Mouse (Mus musculus) adipocyte (in vitro differentiated cells): ENCODE data around the gene Cyp2c67.
"Not testable (repeated sequence)": the region's sequence is repeated elsewhere in the genome, so short reads cannot be mapped to it uniquely, and the experiment has no call there.

ENCODE experiments used
- DNase-seq: peaks from one replicate; pipeline ENCODE4 v3.0.0-alpha.2; 2016; ENCODE audit warnings: low spot score

Cyp2c67 gene

DNA sequence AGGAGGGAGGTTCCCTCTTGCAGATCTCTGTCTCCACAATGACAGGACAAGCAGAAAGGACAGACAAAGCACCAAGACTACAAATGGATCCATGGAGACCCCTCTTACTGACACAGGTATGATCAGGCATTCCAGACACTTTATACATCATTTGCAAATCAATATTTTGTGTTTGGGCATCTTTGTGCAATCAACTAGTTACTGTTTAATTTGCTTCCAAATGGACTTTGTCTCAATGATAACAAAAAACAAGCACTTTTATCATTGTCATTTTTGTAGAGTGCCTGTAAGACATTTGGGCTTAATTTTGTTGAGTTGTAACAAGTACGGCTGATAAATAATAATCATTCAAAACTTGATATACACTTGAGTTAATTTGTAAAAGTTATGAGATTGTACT lies at the start of gene Cyp2c67:
Gene Cyp2c67, minus strand, starts transcription at position 114 of the 400 bp plus-strand sequence.
- no peak for DNase-seq

DNA sequence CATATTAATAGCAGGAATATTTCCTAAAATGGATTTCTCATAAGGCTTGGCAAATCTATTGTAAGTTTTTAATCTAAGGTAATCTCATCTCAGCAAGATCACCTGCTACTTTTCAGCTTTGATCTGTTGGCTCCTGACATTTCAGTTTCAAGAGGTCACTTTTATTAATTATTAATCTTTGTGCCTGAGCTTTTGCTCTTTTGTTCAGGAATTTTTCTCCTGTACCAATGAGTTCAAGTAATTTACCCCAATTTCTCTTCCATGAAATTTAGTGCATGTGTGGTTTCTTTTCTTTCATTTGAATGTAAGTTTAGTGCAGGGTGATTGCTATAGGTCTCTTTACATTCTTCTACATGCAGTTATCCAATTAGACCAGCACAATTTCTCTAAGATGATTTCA lies 16.8 kb upstream of the Cyp2c67 start:
- not testable (repeated sequence) for DNase-seq

DNA sequence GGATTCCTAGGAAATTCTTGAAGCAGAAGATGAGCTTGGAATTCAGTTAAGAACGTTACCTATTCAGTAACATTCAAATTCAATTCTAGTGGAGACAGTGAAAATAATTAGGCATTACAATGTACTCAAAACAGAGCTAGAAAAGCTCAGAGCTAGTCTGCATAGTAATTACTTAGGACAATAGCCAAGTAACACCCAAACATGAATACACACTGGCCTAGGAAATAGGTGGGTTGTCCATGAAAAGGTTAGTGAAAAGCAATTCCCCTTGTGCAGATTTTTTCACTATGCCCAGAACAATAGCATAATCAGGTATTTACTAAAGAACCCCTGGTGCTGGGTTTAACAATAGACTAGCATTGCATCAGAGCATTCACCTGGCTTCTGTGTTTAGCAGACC lies 3.5 kb upstream of the Cyp2c67 start:
- no peak for DNase-seq

DNA sequence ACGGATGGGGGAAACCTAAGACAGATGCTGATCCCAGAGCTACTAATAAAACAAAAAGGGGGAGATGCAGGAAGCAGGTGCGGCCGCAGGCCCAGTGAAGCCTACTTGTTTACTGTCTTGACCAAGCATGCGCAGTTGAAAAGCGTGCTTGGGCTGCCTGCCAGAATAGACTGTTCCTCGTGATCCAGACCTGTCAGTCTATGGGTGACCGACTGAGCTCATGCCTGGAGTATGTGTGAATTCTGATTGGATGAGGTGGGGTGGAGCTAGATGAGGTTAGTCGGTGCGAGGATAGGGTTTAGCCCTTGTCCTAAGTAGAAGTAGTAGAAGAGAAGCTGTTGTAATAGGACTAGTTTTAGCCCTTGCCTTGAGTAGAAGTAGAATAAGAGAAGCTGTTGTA lies 1.3 kb downstream of the Cyp2c67 start:
- DNase-seq: no peak

DNA sequence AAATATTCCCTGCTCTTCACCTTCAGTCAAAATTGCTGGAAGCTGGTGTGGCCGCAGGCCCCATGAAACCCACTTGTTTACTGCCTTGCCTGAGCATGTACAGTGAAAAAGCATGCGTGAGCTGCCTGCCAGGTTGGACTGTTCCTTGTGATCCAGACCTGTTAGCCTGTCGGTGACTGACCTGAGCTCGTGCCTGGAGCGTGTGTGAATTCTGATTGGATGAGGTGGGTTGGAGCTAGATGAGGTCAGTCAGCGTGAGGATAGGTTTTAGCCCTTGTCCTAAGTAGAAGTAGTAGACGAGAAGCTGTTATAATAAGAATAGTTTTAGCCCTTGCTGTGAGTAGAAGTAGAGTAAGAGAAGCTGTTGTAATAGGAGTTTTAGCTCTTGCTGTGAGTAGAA lies 4.3 kb downstream of the Cyp2c67 start:
- not testable (repeated sequence) for DNase-seq
